Mouse (Mus musculus) left cerebral cortex, adult 9 months (tissue): ENCODE measurements at regions not wholly inside any gene's neighbourhood (a gene's known extent, or its start where the extent isn't known, plus 50 kb on each side); places are given as distances from the start of the nearest gene placed in this dataset.

Experiments
- DNase-seq, 2 experiments: peaks; one replicate each; pipeline ENCODE4 v3.0.0; 2022; ENCODE audit warnings: low spot score in 2 of 2

DNA sequence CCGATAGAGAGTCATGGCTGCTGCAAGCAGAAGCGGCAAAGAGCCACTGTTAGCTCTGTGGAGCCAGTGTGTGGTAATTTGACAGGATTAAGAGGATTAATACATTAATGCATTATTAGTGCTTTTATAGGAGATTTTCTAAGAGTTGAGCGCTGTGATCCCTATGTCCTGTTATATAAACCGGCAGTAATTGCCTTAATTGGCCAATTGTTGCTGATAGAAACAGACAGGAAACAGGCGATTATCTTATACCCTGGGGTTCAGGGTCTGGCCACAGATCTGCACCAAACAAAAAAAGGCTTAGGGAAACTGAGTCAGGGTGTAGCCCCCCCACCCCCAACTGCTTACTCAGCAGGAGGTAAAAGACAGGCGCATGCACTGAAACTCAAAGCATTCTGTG lies 436.7 kb downstream of the Cdk5rap2 start:
- no peak for DNase-seq

DNA sequence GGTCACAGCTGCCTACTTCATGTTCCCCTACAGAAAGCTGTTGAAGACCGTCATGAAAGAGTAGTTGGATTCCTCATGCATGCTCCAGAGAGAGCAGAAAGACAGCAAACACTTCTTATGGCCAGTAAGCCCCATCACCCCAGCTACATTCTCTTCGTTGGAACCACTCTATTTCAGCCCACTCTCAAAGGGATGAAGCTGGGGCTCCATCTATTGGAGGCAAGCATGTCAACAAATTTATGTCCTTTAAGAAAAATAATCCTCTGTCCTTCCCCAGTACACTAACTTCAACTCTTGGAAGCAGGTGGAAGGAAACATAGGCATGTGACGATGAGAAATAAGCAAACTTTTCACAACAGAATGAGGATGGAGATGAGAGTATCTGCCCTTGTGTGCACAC lies 438.5 kb downstream of the Cdk5rap2 start:
- DNase-seq, result peak in 1 of 2 experiments; percentile 8

DNA sequence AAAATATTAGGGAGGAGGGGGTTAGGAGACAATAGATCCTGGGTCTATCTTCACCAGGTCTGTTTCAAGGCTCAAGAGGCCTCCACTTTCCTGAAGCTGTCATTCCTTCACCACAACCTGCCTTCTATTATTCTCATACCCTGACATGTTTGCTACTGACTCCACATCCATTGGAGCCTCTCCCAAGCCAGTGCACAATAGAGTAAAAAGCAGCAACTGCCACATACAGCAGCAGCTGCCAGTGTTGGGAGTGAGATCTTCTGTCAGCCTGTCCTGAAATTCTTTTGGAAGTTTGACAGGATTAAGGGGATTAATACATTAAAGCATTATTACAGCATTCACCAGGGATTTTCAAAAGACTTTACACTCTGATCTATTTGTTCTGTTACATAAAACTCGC lies 441.8 kb downstream of the Cdk5rap2 start:
- DNase-seq, result no peak
